Mouse (Mus musculus) left cerebral cortex, adult 11 months (tissue): ENCODE data around the gene Syn3.
"Not testable (repeated sequence)": the region's sequence is repeated elsewhere in the genome, so short reads cannot be mapped to it uniquely, and the experiment has no call there.

Experiments used
- DNase-seq: peaks from one replicate; pipeline ENCODE4 v3.0.0; 2022; ENCODE audit warnings: low spot score

Gene Syn3

DNA sequence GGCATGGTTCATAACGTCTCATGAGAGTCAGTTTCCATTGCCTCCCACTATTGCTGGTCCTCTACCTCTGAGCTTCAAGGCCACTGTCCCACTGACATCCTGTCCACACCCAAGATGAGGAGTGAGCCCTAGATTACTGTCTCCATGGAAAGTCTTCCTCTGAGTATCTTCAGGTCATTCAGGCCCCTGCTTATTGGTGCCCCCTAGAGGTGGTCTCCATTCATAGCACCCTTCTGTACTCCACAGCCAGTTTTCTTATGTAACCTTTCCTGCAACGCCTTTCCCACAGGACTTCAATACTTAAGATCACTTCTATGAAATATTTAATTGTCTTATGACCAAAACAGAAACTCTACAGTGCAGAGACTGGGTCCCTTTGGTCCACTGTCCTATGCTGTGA is 80.4 kb downstream of the Syn3 start:
- no peak for DNase-seq

- no peak for DNase-seq
Observed at GRCm38 (mm10) chr10:86416806-86417205, 81.9 kb downstream of the Syn3 start.

DNA sequence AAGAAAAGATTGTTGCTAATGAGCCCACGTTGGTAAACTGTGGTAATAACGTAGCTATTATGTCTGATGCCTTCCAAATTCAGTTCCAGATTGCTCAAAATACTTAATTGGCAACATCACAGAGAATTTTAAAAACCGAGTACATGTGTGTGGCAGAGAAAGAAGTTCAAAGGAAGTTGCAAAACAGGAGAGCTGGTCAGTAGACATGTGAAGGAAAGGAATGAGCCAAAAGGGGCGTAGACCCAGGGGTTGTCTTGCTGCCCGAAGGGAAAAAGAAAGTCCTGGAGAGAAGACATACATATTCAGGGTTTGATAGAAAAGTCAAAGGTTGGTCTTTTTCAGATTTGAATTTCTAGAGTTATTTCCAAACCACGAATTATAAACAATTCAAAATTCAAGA is 87.8 kb downstream of the Syn3 start:
- no peak for DNase-seq

DNA sequence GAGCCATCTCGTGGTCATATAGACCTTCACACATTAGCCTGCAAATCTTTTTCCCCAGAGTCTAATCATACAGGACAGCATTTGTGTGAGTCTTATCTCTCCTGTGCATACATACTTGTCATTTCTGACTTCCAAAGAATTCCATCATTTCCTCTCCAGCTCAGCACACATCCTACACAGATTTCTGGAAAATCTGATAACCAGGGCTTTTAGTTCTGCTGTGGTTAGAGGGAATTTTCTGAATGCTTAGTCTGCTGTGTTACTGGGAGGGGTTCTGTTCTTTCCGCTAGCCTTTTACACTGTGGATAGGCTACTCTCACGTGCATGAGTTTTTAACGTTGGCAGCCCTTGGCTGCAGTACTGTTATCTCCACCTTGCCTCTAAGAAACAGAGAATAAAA is 91.7 kb downstream of the Syn3 start:
- DNase-seq, result no peak

DNA sequence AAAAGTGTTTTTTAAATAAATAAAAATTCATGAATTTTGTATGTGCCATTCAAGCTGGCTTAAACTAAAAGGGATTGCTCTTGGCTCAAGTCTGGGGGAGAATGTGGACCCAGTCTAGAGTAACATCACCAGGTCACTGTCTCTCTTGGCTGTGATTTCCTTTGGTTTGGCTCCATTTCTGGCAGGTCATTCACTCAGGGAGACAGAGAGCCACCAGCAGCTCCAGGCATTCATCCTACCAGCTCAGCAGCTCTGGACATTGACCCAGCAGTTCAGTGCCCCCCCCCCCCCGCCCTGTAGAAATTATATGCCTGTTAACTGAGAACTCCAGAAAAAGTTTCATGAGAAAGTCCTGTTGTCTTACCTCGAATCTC is 100.4 kb downstream of the Syn3 start:
- DNase-seq, result no peak

- DNase-seq, result no peak
Observed at GRCm38 (mm10) chr10:86397577-86398346, 100.9 kb downstream of the Syn3 start.

DNA sequence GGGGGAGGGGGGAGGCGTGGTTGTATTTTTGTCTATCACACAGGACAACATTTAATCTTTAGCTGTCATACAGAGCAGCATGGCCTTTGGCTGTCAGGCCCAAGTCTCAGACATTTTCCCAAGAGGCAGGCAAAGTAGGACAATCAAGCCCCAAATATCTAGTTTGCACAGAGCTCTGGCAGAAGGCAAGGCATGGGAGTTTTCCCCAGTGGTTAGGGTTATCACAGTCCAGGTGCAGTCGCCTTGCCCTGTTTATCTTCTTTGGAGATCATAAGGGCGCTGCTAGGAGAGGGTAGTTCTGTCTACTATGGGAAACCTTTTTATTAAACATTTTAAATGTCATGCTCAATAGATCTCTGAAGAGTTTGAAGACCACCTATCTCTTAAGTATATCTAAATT is 106.3 kb downstream of the Syn3 start:
- no peak for DNase-seq

- DNase-seq, result peak; percentile 12
Observed at GRCm38 (mm10) chr10:86389913-86390312, 108.8 kb downstream of the Syn3 start.

GRCm38 (mm10) chr10:86389357-86389756 is 109.3 kb downstream of the Syn3 start:
- DNase-seq, result no peak

DNA sequence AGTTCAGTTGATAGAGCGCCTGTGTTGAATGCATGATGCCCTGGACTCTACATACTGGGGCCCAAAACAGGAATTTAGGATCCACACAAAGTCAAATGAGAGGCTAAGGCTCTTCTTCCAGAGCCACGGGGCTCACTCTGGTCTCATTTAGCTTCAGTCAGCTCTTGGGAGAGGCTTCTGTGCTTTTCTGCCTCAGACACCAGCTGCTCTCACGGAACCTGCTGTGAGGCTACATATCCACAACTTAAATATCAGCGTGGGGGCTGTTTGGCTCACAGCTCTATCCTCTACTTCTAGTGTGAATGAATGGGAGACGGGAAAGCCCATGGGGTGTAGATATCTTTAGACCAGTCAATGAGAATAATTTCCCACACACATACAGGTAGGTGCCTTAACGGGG is 109.9 kb downstream of the Syn3 start:
- DNase-seq, result peak; percentile 16

- no peak for DNase-seq
Observed at GRCm38 (mm10) chr10:86387821-86388440, 110.8 kb downstream of the Syn3 start.

DNA sequence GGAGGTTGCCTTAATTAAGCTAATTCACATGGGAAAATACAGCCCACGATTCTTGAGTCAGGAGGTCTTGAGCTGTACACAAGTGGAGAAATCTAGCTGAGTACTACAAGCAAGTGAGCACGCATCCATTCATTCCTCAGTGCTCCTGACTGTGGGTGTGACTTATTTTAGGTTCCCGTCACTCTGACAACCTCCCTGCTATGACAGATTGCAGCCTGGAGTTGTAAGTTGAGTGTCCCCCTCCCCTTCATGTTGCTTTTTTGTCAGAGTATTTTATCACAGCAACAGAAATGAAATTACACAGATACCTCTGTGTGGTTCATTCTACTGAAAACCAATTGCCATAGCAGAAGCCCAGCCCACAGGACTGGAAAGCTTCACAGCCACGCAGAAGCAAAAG is 112.5 kb downstream of the Syn3 start:
- no peak for DNase-seq

- no peak for DNase-seq
Observed at GRCm38 (mm10) chr10:86385656-86386055, 113.0 kb downstream of the Syn3 start.

- no peak for DNase-seq
Observed at GRCm38 (mm10) chr10:86384655-86385054, 114.0 kb downstream of the Syn3 start.

DNA sequence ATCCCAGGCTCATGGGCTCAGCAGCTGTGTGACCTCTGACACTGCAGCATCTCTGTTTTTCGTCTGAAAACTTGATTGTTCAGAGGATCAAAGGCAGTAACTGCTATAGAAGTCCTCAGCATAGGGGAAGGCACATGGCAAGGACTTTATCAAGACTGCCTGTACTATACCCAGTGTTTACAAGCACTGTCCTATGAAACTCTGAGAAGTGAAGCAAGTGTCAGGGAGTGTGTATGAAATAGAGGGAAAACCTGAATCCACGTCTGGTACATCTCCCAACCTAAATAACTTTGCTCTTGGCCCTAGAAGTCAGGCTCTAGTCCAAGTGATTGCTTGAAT is 116.8 kb downstream of the Syn3 start:
- DNase-seq, result no peak

DNA sequence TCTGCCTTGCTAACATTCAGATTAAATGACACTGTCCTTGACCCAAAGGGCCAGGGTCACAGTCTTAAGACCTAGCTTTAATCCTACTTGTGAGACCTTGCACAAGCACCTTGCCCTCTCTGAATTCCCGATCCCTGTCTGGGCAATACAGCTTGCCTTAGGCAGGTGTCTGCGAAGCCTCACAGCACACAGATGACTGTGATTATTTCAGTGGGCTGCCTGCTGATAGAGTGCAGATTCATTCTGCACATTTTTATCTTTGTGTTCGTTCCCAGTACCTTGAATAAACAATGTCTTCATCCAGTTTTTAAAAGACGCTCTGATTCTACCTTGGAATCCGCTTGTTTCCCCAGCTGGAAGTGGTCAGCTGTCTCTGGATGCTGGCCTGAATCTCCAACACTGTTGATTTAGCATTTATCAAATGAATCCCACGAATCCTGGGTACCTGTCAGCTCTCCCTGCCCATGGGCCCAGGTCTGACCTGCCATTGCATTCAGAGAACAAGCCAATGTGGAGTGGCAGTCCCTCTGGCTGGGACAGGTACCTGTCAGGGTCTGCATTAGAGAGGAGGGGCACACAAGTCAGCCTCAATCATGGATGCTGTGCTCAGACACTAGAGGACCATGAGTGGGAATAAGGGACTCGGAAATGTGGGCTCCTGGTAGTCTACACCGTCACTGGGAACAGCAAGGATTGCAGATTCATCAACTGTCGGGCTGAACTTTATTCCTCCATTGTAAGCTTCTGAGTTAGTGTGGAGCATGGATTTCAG is 117.4 kb downstream of the Syn3 start:
- no peak for DNase-seq

GRCm38 (mm10) chr10:86380626-86381025 is 118.1 kb downstream of the Syn3 start:
- no peak for DNase-seq

DNA sequence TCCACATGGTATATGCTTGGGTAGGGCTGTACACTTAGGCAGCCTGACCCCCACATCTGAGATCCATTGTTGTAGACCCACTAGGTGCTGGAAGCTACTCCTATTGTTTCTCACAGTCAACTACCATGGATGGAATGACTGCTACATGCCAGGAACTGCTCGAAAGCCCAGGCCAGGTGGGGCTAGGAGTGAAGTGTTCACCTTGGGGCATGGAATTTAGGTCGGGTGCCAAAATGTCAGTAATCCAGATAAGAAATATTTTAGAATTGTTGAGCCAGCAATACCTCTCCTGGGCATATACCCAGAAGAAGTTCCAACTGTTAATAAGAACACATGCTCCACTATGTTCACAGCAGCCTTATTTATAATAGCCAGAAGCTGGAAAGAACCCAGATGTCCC is 119.9 kb downstream of the Syn3 start:
- not testable (repeated sequence) for DNase-seq

DNA sequence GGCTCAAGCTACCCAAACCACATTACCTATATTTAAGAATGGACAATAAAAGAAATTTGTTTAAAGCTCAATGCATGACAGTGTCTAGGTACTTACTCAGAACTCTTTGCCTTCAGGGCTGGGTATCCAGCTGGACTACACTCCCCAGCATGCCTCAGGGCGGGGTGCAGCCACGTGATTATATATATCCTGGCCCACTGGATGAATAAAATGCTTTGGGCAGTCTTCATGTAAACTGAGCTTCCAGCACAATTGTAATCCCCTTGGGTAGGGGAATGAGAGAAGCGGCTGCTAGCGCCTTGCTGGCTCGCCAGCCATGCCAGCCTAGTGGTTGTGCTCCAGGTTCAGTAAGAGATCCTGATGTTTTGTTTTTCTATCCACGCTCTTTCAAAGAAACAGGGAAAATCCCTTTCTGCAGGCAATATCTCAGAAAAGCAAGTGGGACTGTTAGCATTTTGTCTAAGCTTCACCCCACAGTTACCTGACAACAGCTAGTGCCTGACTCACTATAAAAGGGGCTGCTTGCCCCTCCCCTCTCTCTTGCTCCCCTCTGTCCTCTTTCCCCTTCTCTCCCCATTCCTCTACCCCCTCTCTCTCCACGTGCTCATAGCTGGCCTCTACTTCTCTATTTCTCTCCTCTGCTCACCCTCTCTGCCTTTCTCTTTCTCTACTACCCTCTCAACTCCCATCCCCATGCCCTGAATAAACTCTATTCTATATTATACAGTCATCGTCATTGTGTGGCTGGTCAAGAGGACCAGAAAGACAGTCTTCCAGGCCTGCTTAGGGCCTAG is 122.1 kb downstream of the Syn3 start:
- DNase-seq, result no peak

GRCm38 (mm10) chr10:86375903-86376302 is 122.8 kb downstream of the Syn3 start:
- DNase-seq, result no peak

DNA sequence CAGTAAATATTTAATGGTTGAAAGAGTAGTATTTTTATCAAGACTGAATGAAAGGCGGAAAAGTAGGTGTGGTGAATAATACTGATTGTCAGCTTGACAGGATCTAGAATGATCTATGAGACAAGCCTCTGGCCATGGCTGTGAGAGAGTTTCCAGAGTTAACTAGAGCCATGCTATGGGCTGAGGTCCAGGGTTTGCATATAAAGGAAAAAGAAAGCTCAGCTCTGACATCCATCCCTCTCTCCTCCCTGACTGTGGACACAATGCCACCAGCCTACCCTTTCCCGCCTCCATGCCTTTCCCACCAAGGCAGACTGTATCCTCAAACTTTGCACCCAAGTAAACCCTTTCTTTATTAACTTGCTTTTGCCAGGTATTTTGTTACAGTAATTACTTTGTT is 124.6 kb downstream of the Syn3 start:
- DNase-seq, result no peak

DNA sequence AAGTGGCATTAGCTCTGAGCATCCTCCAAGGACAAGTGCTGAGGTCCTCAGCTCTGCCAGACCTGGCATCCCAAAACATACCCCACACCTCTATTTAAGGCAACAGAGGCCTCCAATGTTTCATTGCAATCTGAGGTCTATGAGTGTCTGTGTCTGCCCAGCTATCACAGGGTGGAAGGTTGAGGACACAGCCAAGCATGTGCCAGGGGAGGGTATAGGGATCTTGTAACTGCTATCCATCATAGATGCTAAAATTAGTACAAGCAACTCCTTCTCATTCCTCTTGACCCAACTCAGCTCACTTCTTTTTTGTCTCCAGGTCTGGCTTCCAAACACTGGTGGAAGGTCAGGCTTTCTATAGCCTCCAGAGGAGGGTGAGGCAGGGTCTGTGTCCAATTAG is 127.1 kb downstream of the Syn3 start:
- no peak for DNase-seq

- DNase-seq, result no peak
Observed at GRCm38 (mm10) chr10:86369346-86369745, 129.3 kb downstream of the Syn3 start.
